Mouse (Mus musculus) kidney, postnatal 10 days (tissue): ENCODE results near the gene Zbtb5.
"Not testable (repeated sequence)": the region's sequence is repeated elsewhere in the genome, so short reads cannot be mapped to it uniquely, and the experiment has no call there.

Source experiments
- DNase-seq: peaks from one replicate; pipeline ENCODE4 v3.0.0; 2021; ENCODE audit warnings: mixed read lengths

The Zbtb5 gene

DNA sequence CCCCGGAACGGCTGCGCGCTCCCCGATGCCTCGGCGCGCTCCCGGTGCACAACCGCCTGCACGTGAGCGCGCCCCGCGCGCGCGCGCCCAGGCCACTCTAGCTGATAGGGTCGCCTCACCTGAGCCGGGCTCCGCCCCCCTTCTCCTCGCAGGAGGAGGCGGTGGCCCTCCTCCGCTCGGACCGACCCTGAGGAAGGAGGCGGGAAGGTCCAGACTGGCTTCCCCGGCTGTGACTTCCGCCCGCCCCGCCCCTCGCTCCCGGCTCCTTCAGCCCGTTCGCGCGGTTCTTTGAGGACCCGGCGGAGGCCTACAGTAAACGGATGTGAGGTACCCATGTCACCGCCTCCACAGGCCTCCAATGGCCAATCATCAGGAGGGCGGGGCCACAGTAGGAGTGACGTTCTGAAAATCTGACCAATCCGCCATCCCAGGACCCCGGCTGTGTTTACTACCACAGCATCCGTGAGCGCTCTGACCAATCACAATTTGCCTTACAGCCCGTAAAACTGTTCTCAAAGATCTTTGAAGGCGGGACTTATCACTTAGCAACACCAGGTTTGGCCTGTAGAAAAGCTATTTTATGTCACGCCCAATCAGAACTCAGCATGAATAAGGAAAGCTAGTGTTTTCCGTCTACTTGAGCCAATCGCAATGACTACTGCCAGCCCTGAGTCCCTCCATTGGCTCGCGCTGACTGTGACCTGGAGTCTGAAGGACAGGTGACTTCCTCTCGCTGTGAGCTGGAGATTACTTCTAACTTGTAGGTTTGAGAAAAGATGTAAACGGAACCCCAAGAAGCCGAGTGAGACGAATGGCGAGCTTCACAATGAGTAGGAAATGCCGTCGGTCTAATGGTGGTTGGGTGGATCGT lies at the start of gene Zbtb5:
Zbtb5 (minus strand) TSS at position 308 of the 871 bp plus-strand sequence.
- peak; percentile 99 for DNase-seq

DNA sequence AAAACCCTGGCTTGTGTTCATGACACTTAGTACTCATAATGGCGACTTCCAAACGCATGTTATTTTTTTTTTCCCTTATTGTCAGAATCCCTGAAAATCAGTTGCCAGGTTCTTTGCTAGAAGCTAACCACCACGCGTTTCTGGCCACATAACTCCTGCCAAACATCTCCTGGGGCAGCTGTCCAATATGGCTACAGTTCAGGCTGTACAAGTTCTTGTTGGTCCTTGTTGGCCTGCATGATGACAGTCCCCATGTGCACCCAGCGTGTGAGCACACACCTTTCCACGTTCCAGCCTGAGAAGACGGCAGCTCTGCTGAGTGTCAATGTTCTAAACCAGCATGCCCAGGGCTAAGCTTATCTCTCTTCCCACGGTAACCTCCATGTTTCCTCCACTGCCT lies 43.2 kb upstream of the Zbtb5 start:
- DNase-seq = no peak

DNA sequence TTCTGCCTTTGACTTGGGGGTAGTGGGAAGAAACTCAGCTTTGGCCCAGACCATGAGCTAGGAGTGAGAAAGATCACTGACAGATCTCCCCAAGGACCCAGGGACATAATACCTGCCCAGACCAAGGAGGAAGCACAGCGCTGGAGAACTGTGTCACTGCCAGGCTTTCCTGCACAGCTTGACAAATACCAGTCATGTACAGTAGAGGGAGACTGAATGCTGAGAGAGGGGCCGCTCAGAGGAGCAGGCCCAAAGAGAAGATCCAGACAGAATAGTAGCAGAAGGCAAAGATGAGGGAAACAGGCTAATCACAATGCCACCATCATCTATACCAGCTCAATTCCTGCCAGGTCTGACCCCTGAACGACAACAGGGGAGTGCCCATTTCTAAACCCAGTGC lies 42.6 kb upstream of the Zbtb5 start:
- no peak for DNase-seq

DNA sequence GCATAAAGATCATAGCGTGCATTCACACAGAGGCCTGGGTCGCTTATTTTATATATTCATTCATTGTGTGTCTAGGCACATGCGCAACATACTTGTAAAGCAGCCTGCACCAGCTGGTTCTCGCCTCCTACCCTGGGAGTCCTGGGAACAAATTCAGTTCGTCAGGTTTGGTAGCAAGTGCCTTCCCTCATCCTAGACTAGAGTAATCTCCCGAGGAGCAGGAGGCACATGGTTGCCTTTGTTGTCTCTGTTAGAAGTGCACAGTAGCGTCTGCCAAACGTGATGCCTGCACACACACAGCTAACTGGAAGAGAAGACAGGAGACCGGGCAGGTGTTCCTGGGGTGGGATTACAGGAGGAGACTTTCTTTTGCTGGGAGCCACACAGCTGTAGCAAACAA lies 35.7 kb upstream of the Zbtb5 start:
- DNase-seq = no peak

DNA sequence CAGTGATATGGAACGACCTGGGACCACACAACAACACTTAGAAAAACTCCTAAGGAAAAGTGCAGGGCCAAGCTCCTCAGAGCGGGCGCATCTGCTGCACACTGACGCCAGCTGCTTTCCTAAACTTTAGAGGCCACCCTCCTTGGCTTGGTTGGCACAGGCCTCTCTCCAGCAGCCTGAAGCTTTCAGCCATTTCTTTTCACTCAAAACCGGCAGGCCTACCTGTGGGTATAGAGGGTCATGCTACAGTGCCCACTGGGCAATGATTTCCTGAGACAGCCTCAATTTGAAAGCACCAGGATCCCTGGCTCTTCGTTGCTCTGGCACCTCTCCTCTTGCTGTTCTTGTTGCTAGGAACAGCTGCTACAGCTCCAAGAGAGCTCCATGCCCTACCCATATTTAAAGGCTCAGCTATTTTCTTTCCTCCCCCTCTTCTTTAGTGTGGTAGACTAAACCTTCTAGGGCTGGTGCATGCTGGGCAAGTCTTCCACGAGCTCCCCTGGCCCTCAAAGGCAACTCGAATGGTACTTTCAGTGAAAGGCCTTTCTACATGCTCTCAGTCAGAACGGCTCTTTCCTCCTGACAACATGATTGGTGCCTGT lies 35.2 kb upstream of the Zbtb5 start:
- DNase-seq = no peak

DNA sequence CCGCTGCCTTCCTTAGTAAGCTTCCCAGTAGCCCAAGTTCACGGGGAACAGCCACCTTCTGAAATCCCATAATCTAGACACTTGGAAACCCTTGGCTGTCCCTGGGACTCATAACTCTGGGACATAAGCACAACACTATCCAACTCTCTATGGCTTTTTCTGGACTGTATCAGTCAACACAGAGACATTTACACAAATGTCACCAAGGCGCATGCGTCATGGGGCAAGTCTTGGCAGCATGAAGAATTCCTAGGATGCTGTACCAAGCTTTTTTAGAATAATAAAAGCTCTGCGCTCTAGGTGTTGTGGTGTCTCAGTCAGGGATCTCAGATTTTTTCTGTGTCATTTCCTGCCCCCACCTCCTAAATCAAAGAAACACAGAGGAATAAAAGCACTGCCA lies 34.5 kb upstream of the Zbtb5 start:
- no peak for DNase-seq

DNA sequence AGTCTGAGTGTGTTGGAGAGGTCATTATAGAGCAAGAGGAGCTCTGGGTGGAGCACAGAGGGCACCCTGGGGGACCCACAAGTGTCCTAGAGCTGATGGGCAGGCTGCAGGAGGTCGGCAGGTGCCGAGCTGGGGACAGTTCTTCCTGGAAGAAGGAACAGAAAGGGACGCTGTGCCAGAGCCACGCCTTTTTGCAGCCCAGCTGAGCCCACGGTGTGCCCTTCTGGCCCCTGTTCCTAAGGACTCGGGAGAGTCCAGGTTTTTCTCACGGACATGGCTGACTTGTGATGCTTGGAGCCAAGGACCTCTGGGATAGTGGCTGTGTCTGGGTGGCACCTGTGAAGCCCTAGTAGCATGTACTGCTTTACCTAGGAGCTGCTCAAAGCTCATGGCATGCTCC lies 28.6 kb upstream of the Zbtb5 start:
- DNase-seq = no peak

DNA sequence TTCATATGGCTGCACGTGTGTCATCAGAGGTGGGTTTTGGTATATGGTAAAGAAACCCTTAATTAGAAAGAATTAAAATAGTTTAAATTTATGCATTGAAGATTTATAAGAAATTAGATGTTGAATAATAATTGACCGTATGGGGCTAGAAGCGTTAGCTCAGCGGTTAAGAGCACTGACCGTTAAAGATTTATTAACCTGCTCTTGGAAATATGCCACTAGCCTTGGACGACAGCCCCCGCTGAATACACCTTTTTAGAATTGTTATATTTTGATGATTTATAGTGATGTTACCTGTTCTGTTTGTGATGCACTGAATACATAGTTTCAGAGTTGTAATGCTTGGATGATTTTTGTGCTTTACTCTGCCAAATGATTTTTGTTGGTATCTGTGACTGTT lies 27.3 kb upstream of the Zbtb5 start:
- not testable (repeated sequence) for DNase-seq

DNA sequence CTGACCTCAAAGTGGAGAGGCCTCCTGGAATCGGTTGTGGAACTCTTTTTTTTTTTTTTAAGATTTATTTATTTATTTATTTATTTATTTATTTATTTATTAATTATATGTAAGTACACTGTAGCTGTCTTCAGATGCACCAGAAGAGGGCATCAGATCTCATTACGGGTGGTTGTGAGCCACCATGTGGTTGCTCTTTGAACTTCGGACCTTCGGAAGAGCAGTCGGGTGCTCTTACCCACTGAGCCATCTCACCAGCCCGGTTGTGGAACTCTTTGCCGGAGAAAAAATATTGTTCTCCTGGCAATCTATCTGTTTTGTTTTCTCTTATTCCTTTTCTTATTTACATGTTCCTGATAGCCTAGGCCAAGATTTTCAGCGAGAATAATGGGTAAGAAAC lies 26.7 kb upstream of the Zbtb5 start:
- DNase-seq = peak; percentile 34

DNA sequence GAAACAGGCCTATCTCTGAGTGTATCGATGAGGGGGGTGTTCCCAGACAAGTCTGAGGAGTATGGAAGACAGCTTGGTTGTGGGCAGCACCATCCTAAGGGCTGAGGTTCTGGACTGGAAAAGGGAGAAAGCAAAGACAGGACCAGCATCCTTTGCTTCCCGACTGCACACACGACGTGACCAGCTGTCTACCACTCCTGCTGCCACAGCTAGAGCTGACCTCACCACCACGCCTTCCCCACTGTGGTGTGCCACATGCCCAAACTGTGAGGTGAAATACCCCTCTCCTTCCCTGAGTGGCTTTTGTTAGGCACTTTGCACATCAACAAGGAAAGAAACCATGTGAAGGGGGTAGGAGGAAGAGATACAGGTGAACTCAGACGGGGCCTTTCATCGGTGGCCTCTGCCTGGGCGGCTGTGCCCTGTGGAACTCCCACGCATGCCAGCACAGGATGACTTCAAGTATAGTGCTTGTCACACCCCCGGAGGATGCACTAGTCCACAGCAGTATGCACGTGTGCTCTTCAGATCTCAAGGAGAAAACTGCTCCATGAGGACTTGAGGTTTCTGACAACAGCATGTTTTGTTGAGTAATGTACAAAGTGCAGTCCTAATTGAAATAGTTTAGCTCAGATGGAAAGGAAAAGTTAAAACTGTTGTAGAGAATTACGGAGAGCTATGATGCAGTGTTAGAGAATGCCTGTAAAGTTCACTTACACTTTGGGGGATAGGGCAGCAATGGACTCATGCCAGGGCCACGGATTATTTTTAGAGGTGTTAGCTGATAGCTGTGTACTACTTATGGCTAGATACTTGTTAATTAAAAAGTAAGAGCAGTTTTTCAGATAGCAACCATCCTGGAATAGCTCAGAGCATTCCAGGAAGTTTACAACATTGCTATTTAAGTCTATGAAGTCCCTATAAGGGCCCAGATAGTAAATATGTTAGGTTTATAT lies 25.5 kb upstream of the Zbtb5 start:
- no peak for DNase-seq

DNA sequence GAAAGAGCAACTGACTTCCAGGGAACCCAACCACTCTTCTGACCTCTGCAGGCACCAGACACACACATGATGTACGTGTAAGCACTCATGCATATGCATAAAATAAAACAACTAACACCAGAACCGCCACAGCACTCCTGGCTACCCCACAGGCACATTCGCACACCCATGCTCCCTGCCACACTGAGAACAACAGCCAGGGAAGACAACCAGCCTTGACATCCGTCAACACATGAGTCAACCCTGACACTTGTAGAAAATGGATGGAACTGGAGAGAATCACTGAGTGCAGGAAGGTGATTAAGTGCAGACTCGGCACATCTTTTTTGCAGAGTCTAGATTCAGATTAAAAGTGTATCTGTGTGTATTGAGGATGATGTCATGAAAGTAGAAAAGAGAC lies 24.4 kb upstream of the Zbtb5 start:
- DNase-seq = no peak

DNA sequence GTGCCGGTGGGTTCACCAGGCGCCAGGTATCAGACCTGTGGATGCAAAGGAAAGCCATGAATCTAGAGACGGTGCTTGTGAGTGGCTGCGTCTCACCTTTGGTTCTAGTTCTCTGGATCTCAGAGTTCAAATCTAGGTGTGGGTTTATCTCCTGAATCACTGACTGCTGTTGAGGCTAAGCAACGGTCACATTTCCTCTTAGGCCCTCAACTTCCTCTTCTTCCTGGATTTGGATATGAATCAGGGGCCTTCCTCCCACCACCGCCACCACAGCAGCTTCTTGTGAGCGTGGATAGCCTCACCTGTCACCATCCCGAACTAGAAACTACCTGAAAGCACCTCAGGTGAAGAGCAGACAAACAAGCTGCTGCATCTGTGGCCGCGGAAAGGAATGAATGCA lies 23.8 kb upstream of the Zbtb5 start:
- DNase-seq = no peak

DNA sequence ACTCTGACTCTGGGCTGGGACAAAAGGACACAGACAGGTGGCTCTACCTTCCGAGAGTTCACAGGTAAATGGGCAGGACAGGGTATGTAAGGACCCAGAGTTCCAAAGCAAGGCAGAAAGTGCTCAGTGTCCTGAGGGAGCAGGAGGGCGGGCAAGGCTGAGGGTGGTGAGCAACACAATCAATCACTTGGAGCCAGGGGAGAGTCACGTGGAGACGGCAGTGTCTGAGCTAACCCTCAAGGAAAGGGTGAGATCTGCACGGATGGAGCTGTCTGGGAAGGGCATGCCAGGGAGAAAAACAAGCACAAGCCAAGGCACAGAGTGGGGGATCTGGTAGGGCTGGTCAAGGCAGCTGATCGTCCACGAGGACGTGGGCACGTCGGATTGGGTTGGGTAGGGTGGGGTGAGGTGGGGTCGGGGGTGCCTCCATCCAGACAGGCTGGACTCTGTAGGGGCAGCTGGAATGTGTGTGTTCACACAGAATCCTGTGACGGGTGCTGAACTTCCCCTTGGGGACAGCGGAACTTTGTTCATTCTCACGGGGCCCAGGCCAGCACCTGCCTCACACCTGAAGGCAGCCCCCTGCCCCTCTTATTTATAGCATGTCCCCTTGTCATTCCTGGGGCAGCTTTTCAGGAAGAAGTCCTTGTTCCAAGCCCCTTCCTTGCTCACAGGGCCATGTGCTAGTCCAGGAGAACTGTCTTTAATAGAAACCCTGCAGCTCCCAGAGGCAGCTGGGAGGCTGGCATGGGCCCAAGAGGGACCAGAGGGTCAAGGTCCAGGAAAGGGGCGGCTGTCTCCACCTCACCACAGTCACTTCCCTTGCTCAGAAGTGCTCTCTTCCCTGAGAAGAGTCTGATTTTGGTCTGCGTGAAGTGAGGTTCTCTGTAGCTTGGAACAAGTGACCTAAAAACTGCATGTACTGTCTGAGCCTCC lies 22.7 kb upstream of the Zbtb5 start:
- DNase-seq = peak; percentile 87

DNA sequence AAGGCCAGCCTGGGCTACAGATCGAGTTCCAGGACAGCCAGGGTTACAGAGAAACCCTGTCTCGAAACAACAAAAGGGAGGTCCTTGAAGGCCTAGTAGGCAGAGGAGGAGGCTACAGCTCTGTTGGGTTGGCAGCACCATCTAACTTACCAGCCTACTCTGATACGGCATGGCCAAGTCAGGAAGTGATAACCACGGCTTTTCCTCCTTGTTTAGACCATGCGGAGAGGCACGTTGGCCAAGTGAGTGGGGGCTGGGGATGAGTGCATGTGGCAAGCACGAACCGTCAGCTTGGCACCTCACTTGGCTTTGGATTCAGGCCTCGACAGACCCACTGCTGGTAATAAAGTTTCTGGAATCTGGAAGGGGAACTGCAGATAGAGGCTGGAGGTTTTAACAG lies 20.4 kb upstream of the Zbtb5 start:
- no peak for DNase-seq

DNA sequence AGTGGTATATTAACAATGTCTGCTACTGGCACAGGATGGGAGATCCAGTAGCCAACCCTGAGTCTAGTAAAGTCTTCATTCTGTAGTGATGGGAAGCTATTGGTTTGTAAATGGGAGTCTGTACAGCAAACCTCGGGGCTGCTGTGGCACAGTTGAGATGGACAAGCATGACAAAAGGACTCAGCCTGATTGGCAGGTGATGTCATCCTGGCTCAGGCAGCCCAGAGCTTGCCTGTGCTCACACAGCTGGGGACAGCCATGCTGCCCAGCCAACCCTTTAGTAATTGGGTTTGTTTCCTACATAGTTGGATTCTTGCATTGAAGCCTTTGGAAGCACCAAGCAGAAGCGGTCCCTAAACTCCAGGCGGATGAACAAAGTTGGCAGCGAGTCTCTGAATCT lies 14.2 kb upstream of the Zbtb5 start:
- DNase-seq = no peak

DNA sequence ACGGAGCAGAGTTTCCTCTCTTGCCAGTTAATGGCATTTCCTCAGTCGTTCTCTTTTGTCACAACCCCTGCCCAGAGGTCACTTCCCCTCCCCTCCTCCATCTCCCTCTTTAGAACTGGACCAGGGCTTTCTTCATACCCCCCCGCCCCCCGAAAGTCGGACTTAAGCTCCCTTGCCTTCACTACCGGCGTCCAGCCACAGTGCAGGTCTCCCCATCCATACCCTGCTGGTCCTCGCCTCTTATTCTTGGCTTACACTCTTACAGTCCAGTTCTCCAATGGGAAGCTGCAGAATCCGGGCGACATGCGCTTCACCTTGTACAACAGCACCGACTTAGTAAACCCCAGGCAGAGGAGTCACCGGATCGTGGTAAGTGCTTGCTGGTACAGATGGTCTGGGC lies 6.8 kb upstream of the Zbtb5 start:
- no peak for DNase-seq

DNA sequence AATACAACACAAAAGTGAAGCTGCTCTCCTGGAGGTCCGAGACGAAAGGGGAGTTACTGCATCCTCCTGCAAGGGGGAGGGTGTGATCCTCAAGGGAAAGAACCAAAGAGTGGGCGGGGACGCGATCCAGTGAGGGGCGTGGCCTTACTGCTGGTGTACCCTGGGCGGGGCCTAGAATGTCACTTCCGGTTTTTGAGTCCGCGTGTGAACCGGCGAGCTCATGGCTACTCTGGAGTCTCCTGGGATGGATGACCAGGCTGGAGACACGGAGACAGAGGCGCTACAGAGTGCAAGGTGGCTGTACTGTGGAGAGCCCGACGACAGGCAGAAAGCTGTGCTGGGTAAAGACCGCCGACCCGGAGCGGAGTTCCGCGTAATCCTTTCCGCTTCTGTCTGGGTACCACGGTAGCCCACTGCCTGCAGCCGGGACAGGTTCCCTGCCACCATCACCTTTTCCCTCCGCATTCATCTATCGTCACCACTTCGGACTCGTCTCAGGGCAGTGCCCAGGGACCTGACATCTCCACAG lies 6.3 kb upstream of the Zbtb5 start, which contains the start of gene Polr1e:
Polr1e (plus strand) TSS at position 132 of the 529 bp plus-strand sequence.
- DNase-seq = peak; percentile 98

DNA sequence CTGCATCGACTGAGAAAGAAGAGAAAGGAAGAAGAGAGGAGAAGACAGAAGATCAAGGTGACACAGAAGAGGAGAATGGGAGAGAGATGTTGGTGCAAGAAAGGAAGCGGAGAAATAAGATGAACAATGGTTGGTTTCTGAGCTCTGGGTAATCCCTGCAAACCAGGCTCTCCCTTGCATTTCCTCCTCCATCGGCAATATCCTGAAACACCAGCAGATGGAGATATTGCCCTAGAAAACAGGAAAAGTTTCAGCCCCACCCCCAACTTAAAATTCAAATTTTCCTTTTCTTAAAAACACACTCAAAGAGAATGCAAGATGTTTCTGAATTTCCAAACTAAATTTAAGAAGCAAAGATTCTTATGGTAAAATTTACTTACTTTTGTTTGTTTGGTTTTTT lies 3.4 kb upstream of the Zbtb5 start:
- DNase-seq = peak; percentile 75

DNA sequence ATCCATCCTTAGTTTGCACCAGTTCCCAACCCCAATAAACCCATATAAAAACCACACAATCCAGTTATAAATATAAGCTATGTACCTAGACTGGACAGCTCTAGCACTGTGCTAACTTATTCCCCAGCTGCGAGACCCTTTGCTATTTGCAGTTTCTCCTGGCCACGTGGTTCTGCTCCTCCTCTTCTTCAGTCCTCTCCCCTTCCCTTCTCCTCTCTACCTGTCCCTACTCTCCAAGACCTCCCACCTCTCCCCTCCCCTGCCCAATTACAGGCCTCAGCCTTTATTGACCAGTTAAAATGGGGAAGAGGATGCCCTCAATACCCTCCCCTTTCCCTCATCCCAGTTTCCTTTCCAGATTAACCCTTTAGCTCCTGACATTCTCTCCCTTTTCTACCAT lies 1.3 kb upstream of the Zbtb5 start:
- DNase-seq = no peak

DNA sequence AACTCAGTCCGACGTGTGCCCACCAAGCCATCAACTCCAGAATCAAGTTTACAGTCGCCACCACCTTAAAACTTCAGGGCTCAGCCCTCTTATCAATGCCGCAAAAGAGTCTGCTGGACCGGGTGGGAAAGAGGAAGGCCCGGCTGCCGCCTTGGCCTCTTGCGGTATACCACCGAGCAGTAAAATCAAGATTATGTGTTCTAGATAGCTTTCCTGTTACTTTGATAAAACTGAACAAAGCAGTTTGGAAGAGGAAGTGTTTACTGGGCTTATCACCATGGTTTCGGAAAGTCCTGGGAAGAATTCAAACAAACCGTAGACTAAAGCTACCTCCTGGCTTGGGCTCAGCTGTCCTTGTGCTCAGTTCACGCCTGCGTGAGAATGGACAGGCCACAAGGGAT lies 819 bp upstream of the Zbtb5 start:
- no peak for DNase-seq

DNA sequence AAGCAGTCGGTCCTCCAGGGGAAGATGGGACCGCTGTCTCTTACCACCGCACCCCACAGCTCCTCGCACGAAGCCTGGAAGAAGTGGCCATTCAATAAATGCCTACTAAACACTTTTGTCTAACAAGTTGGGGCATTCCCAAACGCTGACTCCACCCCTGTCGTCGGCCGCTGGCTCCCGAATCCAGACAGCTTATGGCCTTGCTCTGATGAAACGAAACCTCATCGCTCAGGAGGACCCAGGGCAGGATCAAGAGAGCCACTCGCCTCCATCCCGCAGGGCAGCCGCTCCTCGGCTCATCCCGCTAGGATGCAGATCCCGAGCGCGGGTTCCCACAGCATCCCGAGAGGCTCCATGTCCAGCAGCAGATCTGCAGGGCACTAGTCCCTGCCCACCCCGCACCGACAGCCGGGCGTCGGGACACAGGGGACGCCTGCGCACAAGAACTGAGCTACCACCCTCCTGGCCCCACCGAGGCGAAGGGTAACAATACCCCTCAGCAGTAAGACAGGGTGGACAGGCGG lies 569 bp downstream of the Zbtb5 start:
- DNase-seq = peak; percentile 79
